Mouse (Mus musculus) megakaryocyte, embryonic 14.5 days (primary cell): ENCODE measurements around the gene Gtf2h3. TPM values are rescaled to one million over a fixed set of nuclear protein-coding genes. Genes with fewer than 3 reads are reported as not detected.
A peak's percentile ranks its signal among the peaks of the same experiment; 100 is the strongest.

ENCODE experiments used
- H3K27me3 ChIP-seq: replicated peaks from 2 replicates; pipeline ENCODE3; 2012; ENCODE audit warnings: inconsistent platforms
- H3K36me3 ChIP-seq: replicated peaks from 2 replicates; pipeline ENCODE3; 2012; ENCODE audit warnings: low read length, inconsistent platforms, mixed read lengths
- H3K4me1 ChIP-seq: 2 replicates; pipeline ENCODE4 v1.6.1; 2012; ENCODE audit warnings: inconsistent platforms
- H3K4me3 ChIP-seq: replicated peaks from 2 replicates; pipeline ENCODE3; 2012; ENCODE audit warnings: moderate library complexity, mild to moderate bottlenecking, inconsistent platforms
- H3K9me3 ChIP-seq: 2 replicates; pipeline ENCODE4 v1.6.1; 2012; ENCODE audit warnings: inconsistent platforms
- FLI1 ChIP-seq: IDR thresholded peaks from 2 replicates; pipeline ENCODE4 v1.6.1; 2012; ENCODE audit warnings: low read length, inconsistent platforms, mixed read lengths
- GATA1 ChIP-seq: IDR thresholded peaks from 3 replicates; pipeline ENCODE4 v1.6.1; 2012; ENCODE audit warnings: mixed read lengths, low read length, inconsistent platforms, borderline replicate concordance
- polyA plus RNA-seq: library from polyadenylated mRNA; stranded (reverse); fragments of >175 nt; gene quantifications from 2 replicates; pipeline ENCODE4 v1.2.3, GENCODE M21; 2012; ENCODE audit warnings: low replicate concordance; ENCODE audit not compliant: insufficient read depth

The Gtf2h3 gene
- polyA plus RNA-seq, 1 experiment = 3.1 TPM

- Histone ChIP-seq H3K4me3 (no peak overlapping the region), H3K4me1 (peaks cover 72% of the 10 kb centered on the region), H3K9me3 (no peaks in the 10 kb centered on the region), H3K36me3 (peaks cover 87% of the 10 kb centered on the region), H3K27me3 (no peaks in the 10 kb centered on the region)
- TF ChIP-seq GATA1 = no peak
- TF ChIP-seq FLI1 = no peak
Measured at GRCm38 (mm10) chr5:124636139-124636538, 57.2 kb downstream of the Gtf2h3 start.

GRCm38 (mm10) chr5:124636694-124637093 lies 57.8 kb downstream of the Gtf2h3 start:
- no peak overlapping the region for H3K4me3 ChIP-seq

GRCm38 (mm10) chr5:124637300-124637699 lies 58.4 kb downstream of the Gtf2h3 start:
- peak overlapping the region; percentile 40 for H3K4me3 ChIP-seq
- TF ChIP-seq FLI1 (no peak), GATA1 (no peak)
- peaks cover 87% of the 10 kb centered on the region for H3K36me3 ChIP-seq
- peaks cover 60% of the 10 kb centered on the region for H3K4me1 ChIP-seq
- no peaks in the 10 kb centered on the region for H3K27me3 ChIP-seq
- H3K9me3 ChIP-seq = no peaks in the 10 kb centered on the region

More at GRCm38 (mm10) chr5:124636694-124637093, 57.8 kb downstream of the Gtf2h3 start:
- Histone ChIP-seq H3K4me1 (peaks cover 66% of the 10 kb centered on the region), H3K36me3 (peaks cover 87% of the 10 kb centered on the region), H3K9me3 (no peaks in the 10 kb centered on the region), H3K27me3 (no peaks in the 10 kb centered on the region)
- TF ChIP-seq FLI1 (no peak), GATA1 (no peak)

GRCm38 (mm10) chr5:124637836-124638235 lies 58.9 kb downstream of the Gtf2h3 start:
- Histone ChIP-seq H3K9me3 (no peaks in the 10 kb centered on the region), H3K4me1 (peaks cover 55% of the 10 kb centered on the region), H3K27me3 (no peaks in the 10 kb centered on the region), H3K36me3 (peaks cover 89% of the 10 kb centered on the region), H3K4me3 (no peak overlapping the region)
- TF ChIP-seq GATA1 = no peak
- no peak for TF ChIP-seq FLI1

Other genes starting within 250 kb of the Gtf2h3 start
- gene Cdk2ap1, start 216.1 kb upstream of the Gtf2h3 start, polyA plus RNA-seq = 125 and 160 TPM in 2 replicates
- gene Sbno1, start 153.1 kb upstream of the Gtf2h3 start, polyA plus RNA-seq = 4.3 and 5.8 TPM in 2 replicates
- 134 and 294 TPM in 2 replicates for gene Kmt5a, start 139.2 kb upstream of the Gtf2h3 start, polyA plus RNA-seq
- gene Rilpl2, start 100.8 kb upstream of the Gtf2h3 start, polyA plus RNA-seq = 26.5 and 65.3 TPM in 2 replicates
- gene Snrnp35, start 96.0 kb upstream of the Gtf2h3 start, polyA plus RNA-seq = 8.7 and 27.1 TPM in 2 replicates
- 0.75 and 11.4 TPM in 2 replicates for gene Rilpl1, start 47.7 kb upstream of the Gtf2h3 start, polyA plus RNA-seq
- gene Tmed2, start 38.4 kb upstream of the Gtf2h3 start, polyA plus RNA-seq = 72.2 and 125 TPM in 2 replicates
- gene Ddx55, start 26.3 kb upstream of the Gtf2h3 start, polyA plus RNA-seq = 4.6 and 7.1 TPM in 2 replicates
- gene Eif2b1, start within 50 bp of the Gtf2h3 start, polyA plus RNA-seq = 8.4 and 10.9 TPM in 2 replicates
- gene Atp6v0a2, start 49.4 kb downstream of the Gtf2h3 start, polyA plus RNA-seq = 24.2 and 43.3 TPM in 2 replicates
- gene Dnah10, start 145.9 kb downstream of the Gtf2h3 start, polyA plus RNA-seq = 0.09 and 0.93 TPM in 2 replicates